Mouse (Mus musculus) MEL (cell line): ENCODE measurements at regions not wholly inside any gene's neighbourhood (a gene's known extent, or its start where the extent isn't known, plus 50 kb on each side); places are given as distances from the start of the nearest gene placed in this dataset.

Experiments
- CHD2 ChIP-seq: IDR thresholded peaks from 2 replicates; pipeline ENCODE4 v1.6.1; 2011; ENCODE audit warnings: low read length, improper control_type of control experiment
- CTCF ChIP-seq, 3 experiments: IDR thresholded peaks in 2 of 3; conservative IDR thresholded peaks in 1 of 3; 2 replicates each; pipeline ENCODE4 v1.5.1; 2011 to 2012; ENCODE audit warnings: low read length in 3 of 3, low read depth in 2 of 3, mild to moderate bottlenecking in 2 of 3, improper control_type of control experiment in 1 of 3, inconsistent platforms in 1 of 3, mixed read lengths in 1 of 3, moderate library complexity in 1 of 3; ENCODE audit not compliant: control insufficient read depth in 1 of 3, insufficient read depth in 1 of 3, poor library complexity in 1 of 3, severe bottlenecking in 1 of 3
- GABPA ChIP-seq: IDR thresholded peaks from 2 replicates; pipeline ENCODE4 v1.6.1; 2012; ENCODE audit warnings: low read depth, mild to moderate bottlenecking, inconsistent platforms, low read length, improper control_type of control experiment, moderate library complexity
- JUND ChIP-seq: IDR thresholded peaks from 2 replicates; pipeline ENCODE4 v1.6.1; 2011; ENCODE audit warnings: low read depth, mild to moderate bottlenecking, improper control_type of control experiment, low read length
- KAT2A ChIP-seq: conservative IDR thresholded peaks from 2 replicates; pipeline ENCODE4 v1.6.1; 2012; ENCODE audit warnings: low read depth, low read length, improper control_type of control experiment, inconsistent platforms
- MEF2A ChIP-seq: IDR thresholded peaks from 2 replicates; pipeline ENCODE4 v1.6.1; 2014; ENCODE audit warnings: low read depth, mild to moderate bottlenecking, inconsistent platforms, low read length, improper control_type of control experiment; ENCODE audit not compliant: poor library complexity, insufficient replicate concordance, severe bottlenecking; ENCODE audit errors: extremely low read depth
- POLR2AphosphoS5 ChIP-seq: IDR thresholded peaks from 2 replicates; pipeline ENCODE4 v1.6.1; 2012; ENCODE audit warnings: low read depth, borderline replicate concordance, mild to moderate bottlenecking, inconsistent platforms, low read length, moderate library complexity, mixed read lengths
- RAD21 ChIP-seq: IDR thresholded peaks from 2 replicates; pipeline ENCODE4 v1.6.1; 2011; ENCODE audit warnings: mild to moderate bottlenecking, low read depth, low read length, improper control_type of control experiment
- SIN3A ChIP-seq: IDR thresholded peaks from 2 replicates; pipeline ENCODE4 v1.6.1; 2012; ENCODE audit warnings: low read length, improper control_type of control experiment, inconsistent platforms
- TAL1 ChIP-seq: IDR thresholded peaks from 2 replicates; pipeline ENCODE4 v1.6.1; 2012; ENCODE audit warnings: mild to moderate bottlenecking, inconsistent platforms, low read length, moderate library complexity, mixed read lengths

- TF ChIP-seq MEF2A (no peak), KAT2A (no peak), RAD21 (peak; percentile 39), POLR2AphosphoS5 (no peak), SIN3A (no peak), CTCF (IDR thresholded peaks at IDR 0.05 in 2 of 3, conservative IDR thresholded peaks at IDR 0.05 in 1 of 3; ENCODE audit: control insufficient read depth in 1 of 3, insufficient read depth in 1 of 3, low read depth in 2 of 3, low read length in 3 of 3, poor library complexity in 1 of 3, severe bottlenecking in 1 of 3) (peak; percentile 71 to 78 (median 72)), JUND (no peak), CHD2 (no peak), GABPA (no peak), TAL1 (no peak)
- TF ChIP-seq, all 39 proteins: peak for 6
Observed at GRCm38 (mm10) chr19:3208283-3208682, 74.4 kb upstream of the Mrpl21 start (continued).
